Mouse (Mus musculus) lung, adult 2 months (tissue): ENCODE measurements around the gene Zbtb11.

Experiments used
- CTCF ChIP-seq: fragments of 200-500 bp; IDR thresholded peaks from 2 replicates; pipeline ENCODE4 v1.5.1; 2011; ENCODE audit warnings: mild to moderate bottlenecking, low read length, control low read depth; ENCODE audit not compliant: insufficient read depth
- POLR2A ChIP-seq: fragments of 200-500 bp; IDR thresholded peaks from 2 replicates; pipeline ENCODE4 v1.6.1; 2011; ENCODE audit warnings: low read depth, mild to moderate bottlenecking, control low read depth, low read length, borderline replicate concordance; ENCODE audit errors: extremely low read depth

DNA sequence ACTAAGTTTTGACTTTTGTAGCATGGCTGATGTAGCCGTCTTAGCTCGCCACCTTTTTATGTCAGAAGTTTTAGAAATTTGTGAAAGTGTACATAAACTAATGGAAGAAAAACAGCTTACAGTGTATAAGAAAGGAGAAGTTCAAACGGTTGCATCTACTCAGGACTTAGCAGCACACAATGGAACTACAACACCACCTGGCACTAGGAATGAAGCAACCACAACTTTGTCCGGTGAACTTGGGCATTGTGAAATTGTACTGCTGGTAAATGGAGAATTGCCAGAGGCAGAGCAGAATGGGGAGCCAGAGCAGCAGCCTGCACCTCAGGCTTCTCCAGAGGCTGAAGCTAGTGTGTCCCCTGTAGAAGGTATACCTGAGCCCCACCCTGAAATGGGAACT, 16.6 kb downstream of the Zbtb11 start:
- TF ChIP-seq POLR2A = no peak
- no peak for TF ChIP-seq CTCF
